Mouse (Mus musculus) neural tube, embryonic 14.5 days (tissue): ENCODE data around the gene Wbp2. TPM values are rescaled to one million over a fixed set of nuclear protein-coding genes. Genes with fewer than 3 reads are reported as not detected.

Source experiments
- ATAC-seq: fragments of 200-750 bp; cut with Nextera tagmentation; 2 replicates; pipeline ENCODE4 v1.8.0; 2017; ENCODE audit warnings: low read depth, mild to moderate bottlenecking, moderate TSS enrichment, moderate library complexity
- H3K27ac ChIP-seq: fragments of 300-500 bp; sonication (generic); 2 replicates; pipeline ENCODE4 v1.5.1; 2014; ENCODE audit warnings: low read depth, mild to moderate bottlenecking, control low read depth, low read length, moderate library complexity, mixed read lengths
- H3K27me3 ChIP-seq: fragments of 300-500 bp; sonication (generic); 2 replicates; pipeline ENCODE4 v1.6.1; 2014; ENCODE audit warnings: low read length; ENCODE audit not compliant: control insufficient read depth, insufficient read depth
- H3K36me3 ChIP-seq: fragments of 300-500 bp; sonication (generic); 2 replicates; pipeline ENCODE4 v1.6.1; 2014; ENCODE audit warnings: low read length, mixed read lengths; ENCODE audit not compliant: control insufficient read depth, insufficient read depth
- H3K4me1 ChIP-seq: fragments of 300-500 bp; sonication (generic); 2 replicates; pipeline ENCODE4 v1.6.1; 2014; ENCODE audit warnings: low read length; ENCODE audit not compliant: control insufficient read depth, insufficient read depth
- H3K4me2 ChIP-seq: fragments of 300-500 bp; sonication (generic); 2 replicates; pipeline ENCODE4 v1.6.1; 2014; ENCODE audit warnings: mild to moderate bottlenecking, low read depth, low read length, control low read depth
- H3K4me3 ChIP-seq: fragments of 300-500 bp; sonication (generic); 2 replicates; pipeline ENCODE4 v1.5.1; 2014; ENCODE audit warnings: low read depth, low read length, control low read depth, mixed read lengths
- H3K9ac ChIP-seq: fragments of 300-500 bp; sonication (generic); replicated peaks from 2 replicates; pipeline ENCODE4 v1.6.1; 2014; ENCODE audit warnings: low read depth, mild to moderate bottlenecking, control low read depth, low read length, mixed read lengths
- H3K9me3 ChIP-seq: fragments of 300-500 bp; sonication (generic); 2 replicates; pipeline ENCODE4 v1.6.1; 2016; ENCODE audit warnings: low read length; ENCODE audit not compliant: control insufficient read depth
- WGBS: fragments of 180-500 bp; shearing (Covaris S2); extraction: QIAGEN DNeasy Blood & Tissue Kit; methylation state at CpG from one replicate; pipeline ENCODE4 v1.1.7; 2014; 5-methylcytosine and 5-hydroxymethylcytosine counted together
- polyA plus RNA-seq: library from polyadenylated mRNA; unstranded; fragments of >200 nt; fragmentation: Nextera tagmentation; extraction: Ambion mirVana; gene quantifications from 2 replicates; pipeline ENCODE4 v1.2.1, GENCODE M21; 2014

Wbp2 gene
- polyA plus RNA-seq: 161 and 177 TPM in 2 replicates

GRCm38 (mm10) chr11:116086258-116087193 lies at the start of gene Wbp2:
Gene Wbp2 (minus strand): TSS chr11:116086995.
- peak within 1 kb of the TSS; percentile 61 for H3K4me2 ChIP-seq
- H3K4me3 ChIP-seq: peak within 1 kb of the TSS; percentile 35
- peak within 1 kb of the TSS; percentile 29; the same call in 1 of the 2 replicates for H3K9ac ChIP-seq
- peaks cover 8% of the 10 kb centered on the region for H3K4me1 ChIP-seq
- H3K9me3 ChIP-seq: no peaks in the 10 kb centered on the region
- H3K27ac ChIP-seq: peak within 1 kb of the TSS; percentile 70
- ATAC-seq: peak; percentile 95
- WGBS: 5% methylated on average over 37 of the region's 43 CpGs
- H3K36me3 ChIP-seq: peaks cover 17% of the 10 kb centered on the region
- no peaks in the 10 kb centered on the region for H3K27me3 ChIP-seq

- H3K4me2 ChIP-seq: no peak overlapping the region
- H3K9me3 ChIP-seq: no peaks in the 10 kb centered on the region
- 92% methylated on average over 10 of the region's 10 CpGs for WGBS
- ATAC-seq: no peak
- no peaks in the 10 kb centered on the region for H3K27me3 ChIP-seq
- no peak overlapping the region for H3K4me3 ChIP-seq
- peaks cover 22% of the 10 kb centered on the region; the same call in 1 of the 2 replicates for H3K4me1 ChIP-seq
- no peak overlapping the region for H3K27ac ChIP-seq
- no peak overlapping the region for H3K9ac ChIP-seq
- H3K36me3 ChIP-seq: peaks cover 21% of the 10 kb centered on the region; the same call in 1 of the 2 replicates
These were observed 47.4 kb upstream of the Wbp2 start for GRCm38 (mm10) chr11:116134171-116134570.

- no peak for ATAC-seq
- Histone ChIP-seq H3K36me3 (peaks cover 21% of the 10 kb centered on the region; the same call in 1 of the 2 replicates), H3K27me3 (no peaks in the 10 kb centered on the region), H3K4me2 (no peak overlapping the region), H3K9ac (no peak overlapping the region), H3K4me3 (no peak overlapping the region), H3K27ac (no peak overlapping the region), H3K9me3 (no peaks in the 10 kb centered on the region), H3K4me1 (peaks cover 22% of the 10 kb centered on the region; the same call in 1 of the 2 replicates)
- WGBS: 71% methylated on average over 5 of the region's 5 CpGs
These were observed 46.7 kb upstream of the Wbp2 start for GRCm38 (mm10) chr11:116133497-116133896.

GRCm38 (mm10) chr11:116132366-116133333 lies 45.9 kb upstream of the Wbp2 start:
- Histone ChIP-seq H3K36me3 (peaks cover 21% of the 10 kb centered on the region; the same call in 1 of the 2 replicates), H3K4me2 (no peak overlapping the region), H3K27me3 (no peaks in the 10 kb centered on the region), H3K9me3 (no peaks in the 10 kb centered on the region), H3K27ac (no peak overlapping the region), H3K9ac (no peak overlapping the region), H3K4me1 (peaks cover 20% of the 10 kb centered on the region; the same call in 1 of the 2 replicates), H3K4me3 (no peak overlapping the region)
- no peak for ATAC-seq
- WGBS: 87% methylated on average over 16 of the region's 16 CpGs

GRCm38 (mm10) chr11:116131349-116132170 lies 44.8 kb upstream of the Wbp2 start:
- ATAC-seq: no peak
- H3K27ac ChIP-seq: peak overlapping the region; percentile 90
- peaks cover 18% of the 10 kb centered on the region; the same call in 1 of the 2 replicates for H3K4me1 ChIP-seq
- peak overlapping the region; percentile 78 for H3K4me2 ChIP-seq
- H3K27me3 ChIP-seq: no peaks in the 10 kb centered on the region
- no peaks in the 10 kb centered on the region for H3K9me3 ChIP-seq
- H3K4me3 ChIP-seq: peak overlapping the region; percentile 54; the same call in 1 of the 2 replicates
- H3K9ac ChIP-seq: peak overlapping the region; percentile 74; the same call in 1 of the 2 replicates
- 85% methylated on average over 15 of the region's 15 CpGs for WGBS
- peaks cover 21% of the 10 kb centered on the region; the same call in 1 of the 2 replicates for H3K36me3 ChIP-seq

GRCm38 (mm10) chr11:116130488-116131205 lies 43.9 kb upstream of the Wbp2 start, which contains the start of gene Trim65:
Gene Trim65 (minus strand): TSS chr11:116131128.
- ATAC-seq: peak; percentile 88
- H3K9me3 ChIP-seq: no peaks in the 10 kb centered on the region
- H3K9ac ChIP-seq: peak within 1 kb of the TSS; percentile 74
- no peaks in the 10 kb centered on the region for H3K27me3 ChIP-seq
- peak within 1 kb of the TSS; percentile 78 for H3K4me2 ChIP-seq
- H3K4me3 ChIP-seq: peak within 1 kb of the TSS; percentile 54
- H3K27ac ChIP-seq: peak within 1 kb of the TSS; percentile 90
- peaks cover 18% of the 10 kb centered on the region; the same call in 1 of the 2 replicates for H3K4me1 ChIP-seq
- 1% methylated on average over 68 of the region's 69 CpGs for WGBS
- peaks cover 21% of the 10 kb centered on the region; the same call in 1 of the 2 replicates for H3K36me3 ChIP-seq

GRCm38 (mm10) chr11:116129993-116130487 lies 43.2 kb upstream of the Wbp2 start:
- no peaks in the 10 kb centered on the region for H3K27me3 ChIP-seq
- peak; percentile 31; the same call in 1 of the 2 replicates for ATAC-seq
- 34% methylated on average over 8 of the region's 8 CpGs for WGBS
- peak overlapping the region; percentile 90 for H3K27ac ChIP-seq
- no peaks in the 10 kb centered on the region for H3K9me3 ChIP-seq
- peak overlapping the region; percentile 78 for H3K4me2 ChIP-seq
- peaks cover 18% of the 10 kb centered on the region; the same call in 1 of the 2 replicates for H3K4me1 ChIP-seq
- H3K36me3 ChIP-seq: peaks cover 23% of the 10 kb centered on the region; the same call in 1 of the 2 replicates
- H3K4me3 ChIP-seq: peak overlapping the region; percentile 54
- peak overlapping the region; percentile 74 for H3K9ac ChIP-seq
